Mouse (Mus musculus) mouse embryonic stem cell (cell line): ENCODE results near the gene Jak2.

ENCODE experiments used
- in situ Hi-C, 2 experiments: fragments of 300-500 bp; cut with MboI; formaldehyde crosslinking; loops; 1 replicate in 1 of 2; 3 replicates in 1 of 2; pipeline ENCODE4 v1.14.3; 2019 to 2020; ENCODE audit warnings: low sequenced_read_pairs in 2 of 2, low pct_unique_long_range_greater_than_20kb in 1 of 2, mixed read lengths in 1 of 2; ENCODE audit not compliant: unreplicated experiment in 1 of 2

Gene Jak2

DNA sequence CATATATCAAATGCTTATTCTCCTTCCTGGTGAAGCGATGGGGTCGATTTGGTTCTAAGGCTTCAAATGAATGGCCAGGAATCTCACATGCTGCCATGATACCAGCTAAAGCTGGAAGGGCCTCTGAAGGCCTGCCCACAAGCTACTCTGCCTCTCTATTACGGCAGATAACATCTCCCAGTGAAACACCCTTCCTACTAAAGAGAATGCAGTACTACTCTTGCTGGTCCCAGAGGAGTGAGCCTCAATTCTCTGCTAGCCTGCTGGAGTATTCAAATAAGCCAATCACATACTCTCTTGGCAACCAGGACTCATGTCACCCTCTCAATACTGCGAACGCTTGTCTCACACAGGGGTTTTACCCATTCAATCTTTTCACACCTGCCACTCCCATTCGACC is 90.7 kb downstream of the Jak2 start:
- in situ Hi-C loops: no loop called here

DNA sequence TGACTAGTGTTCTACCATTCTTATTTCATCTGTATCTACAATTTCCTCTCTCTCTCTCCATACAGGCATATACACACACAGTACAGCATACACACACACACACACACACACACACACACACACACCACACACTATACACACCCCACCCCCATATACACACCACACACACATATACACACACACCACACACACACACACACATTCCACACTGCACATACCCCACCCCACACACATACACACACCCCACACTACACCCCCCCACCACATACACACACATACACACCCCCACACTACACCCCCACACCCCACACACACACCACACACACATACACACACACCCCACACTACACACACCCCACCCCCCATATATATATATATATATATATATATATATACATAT is 93.2 kb downstream of the Jak2 start:
- in situ Hi-C loops: no loop called here

DNA sequence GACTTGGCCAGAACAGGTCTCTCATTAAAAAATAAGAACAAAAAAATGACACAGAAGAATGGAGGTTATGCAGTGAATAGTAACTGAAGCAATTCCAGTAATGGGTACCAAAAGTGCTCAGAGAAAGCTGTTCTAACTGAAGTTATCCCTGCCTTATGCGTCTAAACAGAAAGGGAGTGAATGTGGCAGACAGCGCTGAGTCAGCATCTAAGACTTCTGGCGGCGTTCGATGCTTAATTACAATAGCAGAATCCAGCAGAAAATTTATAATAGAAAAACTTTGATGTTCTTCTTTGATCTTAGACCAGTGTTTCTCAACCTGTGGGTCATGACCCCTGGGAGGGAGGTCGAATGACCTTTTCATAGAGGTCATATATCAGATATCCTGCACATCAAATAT is 94.0 kb downstream of the Jak2 start:
- in situ Hi-C loops: no loop called here

DNA sequence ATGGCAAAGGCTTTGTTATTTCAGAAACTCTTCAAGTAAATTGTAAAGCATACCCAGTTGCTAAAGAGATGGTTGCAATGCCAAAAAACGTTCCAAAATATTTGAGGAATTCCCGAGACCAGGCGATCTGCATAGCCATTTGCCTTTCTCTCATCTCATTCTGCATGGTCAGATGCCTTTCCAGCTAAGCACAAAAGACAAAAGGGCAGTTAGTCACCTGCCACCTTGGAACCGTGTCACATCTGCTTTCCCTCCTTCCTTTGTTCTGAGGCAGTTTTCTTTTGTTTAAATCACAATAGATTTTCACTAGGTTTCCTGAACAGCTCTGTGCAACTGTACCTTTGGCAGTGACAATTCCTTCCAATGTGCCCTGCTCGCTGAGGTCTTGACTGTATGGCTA is 99.4 kb downstream of the Jak2 start:
- in situ Hi-C loops: loop anchor here (10.0 to 25.0 kb wide), 2 partner anchors 286 to 564 kb away; no protein-coding TSS in a partner anchor

DNA sequence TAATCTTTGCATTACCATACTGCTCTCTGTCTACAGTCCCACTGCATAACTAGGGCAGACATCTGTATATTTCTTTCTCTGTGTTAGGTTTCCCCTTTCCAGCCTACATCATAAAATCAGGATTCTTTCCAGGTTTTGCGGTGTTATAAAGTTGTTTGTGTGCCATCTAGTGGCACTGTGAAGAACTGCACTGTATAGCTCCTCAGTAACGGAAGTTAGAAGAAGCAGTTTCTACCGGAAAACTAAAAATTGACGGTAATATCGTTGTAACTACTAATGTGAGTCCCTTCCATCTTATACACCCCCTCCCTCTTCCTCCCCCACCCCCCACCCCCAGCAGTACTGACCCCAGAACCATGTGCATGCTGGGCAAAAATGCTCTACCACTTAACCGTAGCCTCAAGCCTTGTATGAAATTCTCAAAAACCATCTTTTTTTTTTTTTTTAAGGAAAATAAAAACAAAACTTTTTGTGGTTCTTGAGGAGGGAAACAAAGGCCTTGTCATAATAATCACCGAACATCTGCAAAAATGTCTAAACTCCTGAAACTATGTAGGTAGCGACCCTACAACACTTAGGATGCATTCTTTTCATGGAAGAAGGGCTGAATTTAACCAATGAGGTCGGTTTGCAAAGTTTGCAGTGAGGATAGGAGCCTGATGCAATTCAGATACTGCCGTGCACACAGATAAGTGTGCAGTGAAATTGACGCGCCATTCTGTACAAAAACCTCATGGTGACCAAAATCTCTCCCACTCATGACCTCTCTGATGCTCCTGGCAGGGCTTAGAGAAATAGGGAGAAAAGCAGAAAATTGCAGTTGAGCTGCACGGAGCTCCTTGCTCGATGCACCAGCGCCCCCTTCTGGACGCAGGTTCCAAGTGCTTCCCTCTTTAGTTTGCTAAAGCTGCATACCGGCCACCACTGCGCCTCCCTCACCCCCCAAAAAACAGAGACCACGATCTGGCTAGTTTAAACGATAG is 103.6 kb downstream of the Jak2 start:
- in situ Hi-C loops: loop anchor here (10.0 to 25.0 kb wide), 2 partner anchors 290 to 568 kb away; no protein-coding TSS in a partner anchor

DNA sequence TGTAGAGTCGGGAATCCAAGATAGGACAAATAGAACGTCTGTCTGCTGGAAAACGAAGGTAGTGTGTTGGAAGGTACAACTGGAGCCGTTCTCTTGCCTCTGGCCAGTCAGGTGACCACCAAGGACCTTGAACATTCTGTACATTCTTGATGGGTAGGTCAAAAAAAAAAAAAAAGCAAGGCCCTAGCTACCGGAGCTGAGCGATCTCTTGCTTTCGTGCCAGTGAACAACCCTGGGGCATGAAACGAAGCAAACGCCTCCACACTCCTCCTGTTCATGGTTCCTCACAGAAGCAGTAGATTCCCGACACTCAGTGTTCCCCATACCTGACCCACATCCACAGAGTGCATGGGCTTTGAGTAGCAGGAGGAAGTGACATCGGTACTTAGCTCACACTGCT is 104.7 kb downstream of the Jak2 start:
- in situ Hi-C loops: loop anchor here (10.0 to 25.0 kb wide), 2 partner anchors 291 to 569 kb away; no protein-coding TSS in a partner anchor

DNA sequence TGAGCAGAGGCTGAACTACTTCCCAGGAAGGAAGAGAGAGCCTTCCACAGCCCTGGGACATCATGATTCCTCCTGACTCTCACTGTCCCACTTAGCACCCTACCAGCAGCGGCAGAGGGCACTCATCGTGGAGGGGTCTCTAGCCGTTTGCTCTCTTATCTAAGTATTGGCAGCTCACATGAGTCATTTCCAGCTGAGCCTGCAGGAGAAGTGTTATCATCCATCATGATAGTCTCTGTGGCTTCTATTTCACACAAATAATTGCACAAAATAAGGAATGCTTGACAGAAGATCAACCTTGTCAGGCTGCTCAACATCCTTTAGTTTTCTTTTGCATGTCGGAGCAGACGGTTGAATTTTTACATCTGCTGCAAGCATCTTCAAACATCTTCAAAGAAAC is 108.6 kb downstream of the Jak2 start:
- in situ Hi-C loops: loop anchor here in 1 of 2 experiments (25.0 kb wide), 1 partner anchor 573 kb away; no protein-coding TSS in a partner anchor

DNA sequence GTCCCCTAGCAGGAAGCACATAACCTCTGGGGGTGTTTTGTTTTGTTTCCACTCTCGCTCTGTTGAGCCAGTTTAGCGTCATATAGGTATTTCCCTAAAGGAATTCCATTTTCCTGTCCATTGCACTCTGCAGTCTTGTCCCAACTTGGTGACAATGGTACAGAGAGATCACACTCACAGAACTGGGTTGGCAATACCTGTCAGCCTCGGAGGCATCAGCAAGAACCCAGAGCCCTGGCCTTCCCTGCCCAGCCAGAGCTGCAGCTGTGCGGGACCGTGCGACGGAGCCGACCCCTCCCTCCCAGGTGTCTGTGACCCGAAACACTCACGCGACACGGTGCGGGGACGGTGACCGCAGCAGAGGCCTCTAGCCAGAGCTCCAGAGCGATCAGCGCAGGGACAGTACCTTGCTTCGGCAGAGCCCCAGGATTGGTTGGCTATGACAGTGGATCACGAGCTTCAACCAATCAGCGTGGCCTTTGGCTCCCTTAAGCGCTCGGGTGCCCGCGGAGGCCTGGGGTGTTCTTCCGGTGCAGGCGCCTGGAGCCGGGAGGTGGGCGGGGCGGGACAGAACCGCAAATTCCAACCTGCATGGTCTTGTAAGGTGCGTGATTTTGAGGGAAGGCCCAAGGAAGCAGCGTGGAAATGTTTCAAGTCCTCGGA is 110.0 kb downstream of the Jak2 start:
- in situ Hi-C loops: loop anchor here in 1 of 2 experiments (25.0 kb wide), 1 partner anchor 574 kb away; no protein-coding TSS in a partner anchor

DNA sequence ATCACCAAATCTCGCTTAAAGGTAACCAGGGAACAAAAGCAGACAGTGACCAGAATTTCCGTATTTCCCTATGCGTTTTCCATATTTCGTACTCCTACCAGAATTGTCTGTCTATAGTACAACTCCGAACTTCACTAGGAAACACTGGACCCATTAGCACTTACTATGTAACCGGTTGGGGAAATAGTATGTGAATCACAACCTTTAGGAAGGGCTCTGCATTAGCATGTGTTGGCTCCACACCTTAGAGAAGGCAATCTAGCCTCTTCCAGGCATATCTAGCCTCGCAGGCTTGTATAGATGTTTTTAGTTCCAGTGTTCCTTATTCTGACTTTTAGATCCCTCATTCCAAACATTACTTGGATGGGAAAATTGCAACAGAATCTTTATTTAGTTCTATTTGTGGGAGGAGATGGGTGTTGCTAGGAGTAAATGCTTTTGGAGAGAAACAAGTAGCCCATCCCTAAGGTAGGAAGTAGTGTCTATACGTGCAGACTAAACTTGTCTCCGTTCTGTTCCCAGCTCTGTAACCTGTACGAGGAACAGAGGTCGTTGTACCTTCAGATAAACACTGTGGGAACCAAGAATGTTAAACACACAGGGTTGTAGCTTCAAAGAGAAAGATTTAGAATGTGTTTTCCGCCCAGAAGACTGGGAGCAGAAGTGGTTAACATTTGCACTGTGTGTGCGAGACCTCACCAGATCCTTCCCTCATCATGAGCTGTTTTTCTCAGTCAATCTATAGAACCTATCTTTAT is 110.7 kb downstream of the Jak2 start:
- in situ Hi-C loops: loop anchor here in 1 of 2 experiments (25.0 kb wide), 1 partner anchor 575 kb away; no protein-coding TSS in a partner anchor
